Mouse (Mus musculus): ENCODE data around the gene Stxbp4. TPM values are rescaled to one million over a fixed set of nuclear protein-coding genes. Genes with fewer than 3 reads are reported as not detected.

Gene Stxbp4
- polyA plus RNA-seq, 1 experiment from 2014 or later, result 44.1 TPM

- ATAC-seq (ENCODE audit: insufficient number of reproducible peaks, low FRiP score, low TSS enrichment, low read depth) (no peak), DNase-seq (ENCODE audit: low spot score) (no peak)
- Histone ChIP-seq H3K4me3 (ENCODE audit: low read depth, low read length) (no peak overlapping the region), H3K27ac (replicated peaks; ENCODE audit: low read depth, low read length) (no peak overlapping the region), H3K9ac (ENCODE audit: low read length) (no peak overlapping the region), H3K4me2 (ENCODE audit: low read depth, severe bottlenecking) (no peak overlapping the region), H3K36me3 (ENCODE audit: control insufficient read depth, insufficient read depth, low read length) (0 out of 2 replicates have a peak, but pooled peaks cover 3% of the 10 kb centered on the region), H3K4me1 (ENCODE audit: control insufficient read depth, insufficient read depth, low read length) (no peaks in the 10 kb centered on the region), H3K9me3 (ENCODE audit: control insufficient read depth, low read length) (no peaks in the 10 kb centered on the region), H3K27me3 (ENCODE audit: control insufficient read depth, insufficient read depth, low read length) (no peaks in the 10 kb centered on the region)
- 87% methylated on average over 14 of the region's 14 CpGs for WGBS
These were observed 152.9 kb downstream of the Stxbp4 start for GRCm38 (mm10) chr11:90484750-90485637.

DNA sequence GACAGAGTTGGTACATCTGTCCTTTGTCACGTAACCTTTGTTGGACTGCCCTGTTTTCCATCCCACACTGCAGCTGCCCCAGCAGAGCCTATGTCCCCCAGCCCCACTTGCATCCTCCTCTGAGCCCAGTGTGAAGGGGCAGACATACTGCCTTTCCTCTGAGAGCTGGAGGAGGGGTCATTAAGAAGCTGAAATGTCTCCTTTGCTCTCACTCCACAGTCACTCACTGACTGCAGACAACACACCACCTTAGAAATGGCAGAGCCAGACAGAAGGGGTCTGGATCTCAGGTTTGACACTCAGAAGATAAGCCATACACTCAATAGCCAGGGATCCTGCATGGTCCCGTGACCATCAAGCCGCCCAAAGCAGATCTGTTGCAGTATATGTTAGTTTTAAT, 154.1 kb downstream of the Stxbp4 start:
- no peaks in the 10 kb centered on the region for H3K27me3 ChIP-seq (ENCODE audit: control insufficient read depth, insufficient read depth, low read length)
- 92% methylated on average over 3 of the region's 3 CpGs for WGBS
- H3K36me3 ChIP-seq (ENCODE audit: control insufficient read depth, insufficient read depth, low read length), result 0 out of 2 replicates have a peak, but pooled peaks cover 3% of the 10 kb centered on the region
- H3K9me3 ChIP-seq (ENCODE audit: control insufficient read depth, low read length), result no peaks in the 10 kb centered on the region
- no peak overlapping the region for H3K9ac ChIP-seq (ENCODE audit: low read length)
- H3K4me1 ChIP-seq (ENCODE audit: control insufficient read depth, insufficient read depth, low read length), result no peaks in the 10 kb centered on the region
- DNase-seq (ENCODE audit: low spot score) (no peak), ATAC-seq (ENCODE audit: insufficient number of reproducible peaks, low FRiP score, low TSS enrichment, low read depth) (no peak)
- H3K4me2 ChIP-seq (ENCODE audit: low read depth, severe bottlenecking), result no peak overlapping the region
- no peak overlapping the region for H3K4me3 ChIP-seq (ENCODE audit: low read depth, low read length)
- H3K27ac ChIP-seq (replicated peaks; ENCODE audit: low read depth, low read length), result no peak overlapping the region

DNA sequence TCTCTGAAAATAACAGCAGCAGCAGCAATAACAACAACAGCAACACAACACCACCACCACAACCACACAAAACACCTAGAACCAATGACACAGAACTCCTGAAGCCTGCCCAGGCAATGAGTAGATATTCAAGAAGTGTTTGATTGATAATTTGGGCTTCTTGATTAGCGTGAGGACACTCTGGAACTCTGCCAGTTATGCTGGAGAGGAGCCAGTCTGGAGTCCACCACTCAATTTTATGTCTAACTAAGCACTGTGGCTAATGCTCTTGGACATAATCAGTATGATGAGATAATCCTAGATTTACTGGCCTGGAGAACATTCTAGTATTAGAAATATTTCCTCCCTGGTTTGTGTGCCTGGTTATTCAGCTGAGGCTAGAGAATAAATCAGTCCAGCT, 156.1 kb downstream of the Stxbp4 start:
- ATAC-seq (ENCODE audit: insufficient number of reproducible peaks, low FRiP score, low TSS enrichment, low read depth) (no peak), DNase-seq (ENCODE audit: low spot score) (no peak)
- Histone ChIP-seq H3K4me1 (ENCODE audit: control insufficient read depth, insufficient read depth, low read length) (no peaks in the 10 kb centered on the region), H3K36me3 (ENCODE audit: control insufficient read depth, insufficient read depth, low read length) (no peaks in the 10 kb centered on the region), H3K9ac (ENCODE audit: low read length) (no peak overlapping the region), H3K4me2 (ENCODE audit: low read depth, severe bottlenecking) (no peak overlapping the region), H3K9me3 (ENCODE audit: control insufficient read depth, low read length) (no peaks in the 10 kb centered on the region), H3K4me3 (ENCODE audit: low read depth, low read length) (no peak overlapping the region), H3K27ac (replicated peaks; ENCODE audit: low read depth, low read length) (no peak overlapping the region), H3K27me3 (ENCODE audit: control insufficient read depth, insufficient read depth, low read length) (no peaks in the 10 kb centered on the region)
- WGBS, result 83% methylated on average over 1 of the region's 1 CpGs

DNA sequence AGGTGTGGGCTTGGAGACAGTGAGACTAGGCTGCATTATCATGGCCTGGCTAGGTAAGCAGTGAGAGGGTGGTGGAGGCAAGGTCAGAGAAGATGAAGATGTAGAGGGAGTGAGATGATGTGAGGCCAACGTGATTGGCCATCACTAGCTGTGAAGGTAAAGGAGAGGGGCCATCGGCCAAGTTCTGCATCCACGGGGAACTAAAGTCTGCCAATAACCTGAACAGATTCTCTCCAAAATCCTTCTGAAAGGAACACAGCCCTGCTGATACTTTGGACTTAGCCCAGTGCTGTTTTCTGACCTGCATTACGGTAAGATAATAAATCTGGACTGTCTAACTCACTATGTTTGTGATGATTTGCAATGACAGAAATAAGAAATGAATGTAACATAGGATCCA, 167.6 kb downstream of the Stxbp4 start:
- ATAC-seq (ENCODE audit: insufficient number of reproducible peaks, low FRiP score, low TSS enrichment, low read depth) (no peak), DNase-seq (ENCODE audit: low spot score) (no peak)
- no peak overlapping the region for H3K4me3 ChIP-seq (ENCODE audit: low read depth, low read length)
- no peaks in the 10 kb centered on the region for H3K9me3 ChIP-seq (ENCODE audit: control insufficient read depth, low read length)
- no peaks in the 10 kb centered on the region for H3K4me1 ChIP-seq (ENCODE audit: control insufficient read depth, insufficient read depth, low read length)
- H3K27me3 ChIP-seq (ENCODE audit: control insufficient read depth, insufficient read depth, low read length), result no peaks in the 10 kb centered on the region
- WGBS, result 92% methylated on average over 4 of the region's 4 CpGs
- H3K27ac ChIP-seq (replicated peaks; ENCODE audit: low read depth, low read length), result no peak overlapping the region
- no peak overlapping the region for H3K9ac ChIP-seq (ENCODE audit: low read length)
- no peak overlapping the region for H3K4me2 ChIP-seq (ENCODE audit: low read depth, severe bottlenecking)
- no peaks in the 10 kb centered on the region for H3K36me3 ChIP-seq (ENCODE audit: control insufficient read depth, insufficient read depth, low read length)

DNA sequence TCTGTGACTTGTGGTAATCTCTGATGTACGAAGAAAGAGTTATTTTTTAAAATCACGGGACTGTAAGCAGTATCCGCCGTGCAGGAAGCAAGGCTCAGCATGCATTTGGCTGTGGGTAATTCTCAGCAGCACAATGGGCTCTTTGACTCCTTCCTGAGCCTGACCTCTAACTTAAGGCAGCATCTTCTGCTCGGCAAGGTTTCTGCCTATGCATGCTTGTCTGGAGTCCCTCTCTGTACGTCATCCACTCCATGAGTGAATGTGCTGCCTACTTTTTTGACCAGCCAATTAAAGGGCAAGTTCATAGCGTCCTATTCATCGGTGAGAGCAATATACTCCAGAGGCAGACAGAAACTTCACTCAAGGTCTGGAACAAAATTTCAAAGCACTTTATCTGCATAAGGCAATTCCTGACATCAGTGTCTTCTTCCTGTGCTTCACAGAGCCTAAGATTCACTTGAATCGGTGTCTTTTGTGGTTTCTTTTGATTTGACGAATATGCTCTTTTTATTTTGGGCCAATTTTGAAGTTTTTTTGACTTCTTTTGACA, 173.8 kb downstream of the Stxbp4 start:
- Histone ChIP-seq H3K9ac (ENCODE audit: low read length) (no peak overlapping the region), H3K9me3 (ENCODE audit: control insufficient read depth, low read length) (no peaks in the 10 kb centered on the region), H3K27me3 (ENCODE audit: control insufficient read depth, insufficient read depth, low read length) (no peaks in the 10 kb centered on the region), H3K4me1 (ENCODE audit: control insufficient read depth, insufficient read depth, low read length) (no peaks in the 10 kb centered on the region), H3K36me3 (ENCODE audit: control insufficient read depth, insufficient read depth, low read length) (no peaks in the 10 kb centered on the region), H3K4me3 (ENCODE audit: low read depth, low read length) (no peak overlapping the region), H3K27ac (replicated peaks; ENCODE audit: low read depth, low read length) (no peak overlapping the region), H3K4me2 (ENCODE audit: low read depth, severe bottlenecking) (no peak overlapping the region)
- no peak for ATAC-seq (ENCODE audit: insufficient number of reproducible peaks, low FRiP score, low TSS enrichment, low read depth)
- WGBS, result 82% methylated on average over 10 of the region's 10 CpGs
- no peak for DNase-seq (ENCODE audit: low spot score)

GRCm38 (mm10) chr11:90460458-90460857, 177.4 kb downstream of the Stxbp4 start:
- DNase-seq (ENCODE audit: low spot score), result no peak
- H3K4me3 ChIP-seq (ENCODE audit: low read depth, low read length), result no peak overlapping the region
- H3K27me3 ChIP-seq (ENCODE audit: control insufficient read depth, insufficient read depth, low read length), result no peaks in the 10 kb centered on the region
- no peak overlapping the region for H3K9ac ChIP-seq (ENCODE audit: low read length)
- no peak overlapping the region for H3K27ac ChIP-seq (replicated peaks; ENCODE audit: low read depth, low read length)
- no peak overlapping the region for H3K4me2 ChIP-seq (ENCODE audit: low read depth, severe bottlenecking)
- ATAC-seq (ENCODE audit: insufficient number of reproducible peaks, low FRiP score, low TSS enrichment, low read depth), result no peak
- H3K4me1 ChIP-seq (ENCODE audit: control insufficient read depth, insufficient read depth, low read length), result no peaks in the 10 kb centered on the region
- 84% methylated on average over 3 of the region's 3 CpGs for WGBS
- no peaks in the 10 kb centered on the region for H3K36me3 ChIP-seq (ENCODE audit: control insufficient read depth, insufficient read depth, low read length)
- no peaks in the 10 kb centered on the region for H3K9me3 ChIP-seq (ENCODE audit: control insufficient read depth, low read length)

- Histone ChIP-seq H3K27me3 (ENCODE audit: control insufficient read depth, insufficient read depth, low read length) (no peaks in the 10 kb centered on the region), H3K4me1 (ENCODE audit: control insufficient read depth, insufficient read depth, low read length) (no peaks in the 10 kb centered on the region), H3K27ac (replicated peaks; ENCODE audit: low read depth, low read length) (no peak overlapping the region), H3K9ac (ENCODE audit: low read length) (no peak overlapping the region), H3K9me3 (ENCODE audit: control insufficient read depth, low read length) (no peaks in the 10 kb centered on the region), H3K36me3 (ENCODE audit: control insufficient read depth, insufficient read depth, low read length) (no peaks in the 10 kb centered on the region), H3K4me3 (ENCODE audit: low read depth, low read length) (no peak overlapping the region), H3K4me2 (ENCODE audit: low read depth, severe bottlenecking) (no peak overlapping the region)
- 61% methylated on average over 3 of the region's 3 CpGs for WGBS
- DNase-seq (ENCODE audit: low spot score), result no peak
- no peak for ATAC-seq (ENCODE audit: insufficient number of reproducible peaks, low FRiP score, low TSS enrichment, low read depth)
These were observed 185.8 kb downstream of the Stxbp4 start for GRCm38 (mm10) chr11:90452134-90452533.

GRCm38 (mm10) chr11:90451506-90451905, 186.4 kb downstream of the Stxbp4 start:
- Histone ChIP-seq H3K4me2 (ENCODE audit: low read depth, severe bottlenecking) (no peak overlapping the region), H3K27ac (replicated peaks; ENCODE audit: low read depth, low read length) (no peak overlapping the region), H3K4me3 (ENCODE audit: low read depth, low read length) (no peak overlapping the region), H3K9me3 (ENCODE audit: control insufficient read depth, low read length) (no peaks in the 10 kb centered on the region), H3K27me3 (ENCODE audit: control insufficient read depth, insufficient read depth, low read length) (no peaks in the 10 kb centered on the region), H3K36me3 (ENCODE audit: control insufficient read depth, insufficient read depth, low read length) (no peaks in the 10 kb centered on the region), H3K9ac (ENCODE audit: low read length) (no peak overlapping the region), H3K4me1 (ENCODE audit: control insufficient read depth, insufficient read depth, low read length) (no peaks in the 10 kb centered on the region)
- DNase-seq (ENCODE audit: low spot score), result no peak
- ATAC-seq (ENCODE audit: insufficient number of reproducible peaks, low FRiP score, low TSS enrichment, low read depth), result no peak
- WGBS, result 88% methylated on average over 5 of the region's 5 CpGs

All from limb, embryonic 11.5 days (tissue).